8 mouse cellular contexts compared by ENCODE assay signal in genomic region chr10:81633253-81634099, GRCm38 (mm10). TPM values are rescaled to one million over a fixed set of nuclear protein-coding genes. Genes with fewer than 3 reads are reported as not detected.
DNase-seq lines count a peak whose midpoint lies in the region; ATAC-seq lines count a peak whose summit lies in the region.

No protein-coding gene starts in this region.

- H3K9me3 ChIP-seq in intestine, embryonic 14.5 days (ENCODE audit: control insufficient read depth, low read length), result no peaks in the 10 kb centered on the region

- peaks cover 2% of the 10 kb centered on the region; the same call in 1 of the 2 replicates for H3K4me1 ChIP-seq in intestine, embryonic 14.5 days (replicated peaks; ENCODE audit: control insufficient read depth, insufficient read depth, low read length)

- no peaks in the 10 kb centered on the region for H3K27me3 ChIP-seq in intestine, embryonic 14.5 days (replicated peaks; ENCODE audit: control insufficient read depth, insufficient read depth, low read length)

- intact Hi-C loops in left cerebral cortex, postnatal 14 days (cut with DNase I), result loop anchor here (5.0 kb wide), 1 partner anchor 539 kb away; no protein-coding TSS in a partner anchor

- peak overlapping the region; percentile 46 for H3K9ac ChIP-seq in intestine, embryonic 14.5 days (ENCODE audit: low read length)

- DNase-seq in adrenal gland, adult 2 months, result peak; percentile 93
- peak; percentile 87 for DNase-seq in embryo, embryonic 10.5 days (ENCODE audit: low spot score)
- DNase-seq in gastrocnemius, postnatal 25 days, result peak; percentile 74
- peak; percentile 92 for DNase-seq in intestine, embryonic 14.5 days (ENCODE audit: low spot score)
- peak; percentile 83 to 85 for DNase-seq in left cerebral cortex, postnatal 14 days (ENCODE audit: low spot score in 2 of 2)
- peak; percentile 82 for DNase-seq in right cerebral cortex, postnatal 14 days
- DNase-seq in urinary bladder, postnatal 4 days (ENCODE audit: low spot score in 2 of 2), result peak; percentile 86 to 90

- H3K36me3 ChIP-seq in intestine, embryonic 14.5 days (ENCODE audit: control insufficient read depth, insufficient read depth, low read length), result no peaks in the 10 kb centered on the region

- H3K27ac ChIP-seq in intestine, embryonic 14.5 days (ENCODE audit: low read depth), result peak overlapping the region; percentile 43; the same call in 1 of the 2 replicates

- ATAC-seq in intestine, embryonic 14.5 days (replicated peaks; ENCODE audit: low FRiP score, low TSS enrichment, low read depth), result peak; percentile 94
- ATAC-seq in megakaryocyte-erythroid progenitor cell, adult 5-6 weeks (replicated peaks; ENCODE audit: low FRiP score, low TSS enrichment, poor library complexity, severe bottlenecking), result peak; percentile 97

- H3K4me2 ChIP-seq in intestine, embryonic 14.5 days (ENCODE audit: low read length), result peak overlapping the region; percentile 53

- 3% methylated on average over 37 of the region's 37 CpGs for WGBS in intestine, embryonic 14.5 days

- H3K4me3 ChIP-seq in intestine, embryonic 14.5 days (ENCODE audit: low read depth, low read length), result peak overlapping the region; percentile 47

RNA-seq across cellular contexts. Expression of gene Ankrd24, which starts 5.1 kb away (rescaled TPM):
- 10 to 100 TPM; 20.0 to 23.7 TPM for total RNA-seq in adrenal gland, adult 2 months (2021)
- polyA plus RNA-seq in adrenal gland, adult 2 months (2012; rRNA removed), result 91.0 and 112 TPM in 2 replicates
- 1 to 10 TPM; 5.9 to 9.5 TPM for total RNA-seq in gastrocnemius, postnatal 25 days (2021)
- polyA plus RNA-seq in intestine, embryonic 14.5 days (2014; fragmentation: Nextera tagmentation; extraction: Ambion mirVana), result 4.7 and 6.4 TPM in 2 replicates
- 10 to 100 TPM; 31.9 to 34.5 TPM for total RNA-seq in left cerebral cortex, postnatal 14 days (2021)
- total RNA-seq in megakaryocyte-erythroid progenitor cell, adult 5-6 weeks (2014; fragmentation: Nextera tagmentation), result 7.7 and 10.4 TPM in 2 replicates
- total RNA-seq in megakaryocyte-erythroid progenitor cell, adult 5-6 weeks (2017), result 2.1 and 3.0 TPM in 2 replicates

RNA-seq across cellular contexts. Expression of gene Sirt6, which starts 5.9 kb away (rescaled TPM):
- total RNA-seq in adrenal gland, adult 2 months (2021), result 10 to 100 TPM; 16.0 to 18.3 TPM
- polyA plus RNA-seq in adrenal gland, adult 2 months (2012; rRNA removed), result 52.3 and 59.9 TPM in 2 replicates
- total RNA-seq in gastrocnemius, postnatal 25 days (2021), result 1 to 10 TPM; 3.8 to 5.2 TPM
- polyA plus RNA-seq in intestine, embryonic 14.5 days (2014; fragmentation: Nextera tagmentation; extraction: Ambion mirVana), result 34.1 and 39.2 TPM in 2 replicates
- 10 to 100 TPM; 23.6 to 25.1 TPM for total RNA-seq in left cerebral cortex, postnatal 14 days (2021)
- 13.7 and 18.3 TPM in 2 replicates for total RNA-seq in megakaryocyte-erythroid progenitor cell, adult 5-6 weeks (2014; fragmentation: Nextera tagmentation)
- 2.1 and 5.5 TPM in 2 replicates for total RNA-seq in megakaryocyte-erythroid progenitor cell, adult 5-6 weeks (2017)

RNA-seq across cellular contexts. Expression of gene Gm10778, which starts 15.4 kb away (rescaled TPM):
- total RNA-seq in adrenal gland, adult 2 months (2021), result 1 to 10 TPM; 2.1 to 3.1 TPM
- polyA plus RNA-seq in adrenal gland, adult 2 months (2012; rRNA removed), result 0.09 and 0.11 TPM in 2 replicates
- total RNA-seq in gastrocnemius, postnatal 25 days (2021), result 1 to 10 TPM in 1 of 2 experiments, under 1 TPM in 1; 0.87 to 1.3 TPM
- 4.3 and 5.6 TPM in 2 replicates for polyA plus RNA-seq in intestine, embryonic 14.5 days (2014; fragmentation: Nextera tagmentation; extraction: Ambion mirVana)
- 1 to 10 TPM; 4.8 TPM for total RNA-seq in left cerebral cortex, postnatal 14 days (2021)
- total RNA-seq in megakaryocyte-erythroid progenitor cell, adult 5-6 weeks (2014; fragmentation: Nextera tagmentation), result 4.5 and 4.6 TPM in 2 replicates
- total RNA-seq in megakaryocyte-erythroid progenitor cell, adult 5-6 weeks (2017), result 4.2 and 6.6 TPM in 2 replicates

RNA-seq across cellular contexts. Expression of gene BC025920, which starts 27.4 kb away (rescaled TPM):
- total RNA-seq in adrenal gland, adult 2 months (2021), result 1 to 10 TPM; 1.1 to 2.3 TPM
- polyA plus RNA-seq in adrenal gland, adult 2 months (2012; rRNA removed), result 0.26 and 0.59 TPM in 2 replicates
- total RNA-seq in gastrocnemius, postnatal 25 days (2021), result 1 to 10 TPM; 1.8 to 2.5 TPM
- polyA plus RNA-seq in intestine, embryonic 14.5 days (2014; fragmentation: Nextera tagmentation; extraction: Ambion mirVana), result 0.61 and 1.5 TPM in 2 replicates
- total RNA-seq in left cerebral cortex, postnatal 14 days (2021), result 1 to 10 TPM; 1.9 to 2.2 TPM
- 3.4 and 4.5 TPM in 2 replicates for total RNA-seq in megakaryocyte-erythroid progenitor cell, adult 5-6 weeks (2014; fragmentation: Nextera tagmentation)
- total RNA-seq in megakaryocyte-erythroid progenitor cell, adult 5-6 weeks (2017), result 2.8 and 4.6 TPM in 2 replicates

RNA-seq across cellular contexts. Expression of gene Tle6, which starts 32.6 kb away (rescaled TPM):
- 10 to 100 TPM; 24.0 to 59.6 TPM for total RNA-seq in adrenal gland, adult 2 months (2021)
- polyA plus RNA-seq in adrenal gland, adult 2 months (2012; rRNA removed), result 49.5 and 90.8 TPM in 2 replicates
- total RNA-seq in gastrocnemius, postnatal 25 days (2021), result 1 to 10 TPM; 3.9 to 6.8 TPM
- 15.0 and 21.3 TPM in 2 replicates for polyA plus RNA-seq in intestine, embryonic 14.5 days (2014; fragmentation: Nextera tagmentation; extraction: Ambion mirVana)
- 1 to 10 TPM; 1.3 to 2.7 TPM for total RNA-seq in left cerebral cortex, postnatal 14 days (2021)
- 7.9 and 14.3 TPM in 2 replicates for total RNA-seq in megakaryocyte-erythroid progenitor cell, adult 5-6 weeks (2014; fragmentation: Nextera tagmentation)
- 3.5 and 14.3 TPM in 2 replicates for total RNA-seq in megakaryocyte-erythroid progenitor cell, adult 5-6 weeks (2017)

Comparison
In these comparisons a context has a peak if more than half of its experiments do, and no peak if none do; other contexts are left out.
1. Peak in every context shown above with its lines: DNase-seq, ATAC-seq, H3K4me3 ChIP-seq and H3K27ac ChIP-seq.